Mouse (Mus musculus): ENCODE data around the gene Cacng1.

Cacng1 gene

GRCm38 (mm10) chr11:107716332-107716938, at the start of gene Cacng1:
Gene Cacng1, minus strand, starts transcription at chr11:107716522.
- no peak for DNase-seq (ENCODE audit: low read depth)

GRCm38 (mm10) chr11:107762688-107763460, 46.6 kb upstream of the Cacng1 start:
- no peak for DNase-seq (ENCODE audit: low read depth)

- DNase-seq (ENCODE audit: low read depth) = no peak
Observed at GRCm38 (mm10) chr11:107761790-107762500, 45.6 kb upstream of the Cacng1 start.

- DNase-seq (ENCODE audit: low read depth) = no peak
Observed at GRCm38 (mm10) chr11:107760001-107760400, 43.7 kb upstream of the Cacng1 start.

GRCm38 (mm10) chr11:107759516-107759915, 43.2 kb upstream of the Cacng1 start:
- DNase-seq (ENCODE audit: low read depth) = no peak

DNA sequence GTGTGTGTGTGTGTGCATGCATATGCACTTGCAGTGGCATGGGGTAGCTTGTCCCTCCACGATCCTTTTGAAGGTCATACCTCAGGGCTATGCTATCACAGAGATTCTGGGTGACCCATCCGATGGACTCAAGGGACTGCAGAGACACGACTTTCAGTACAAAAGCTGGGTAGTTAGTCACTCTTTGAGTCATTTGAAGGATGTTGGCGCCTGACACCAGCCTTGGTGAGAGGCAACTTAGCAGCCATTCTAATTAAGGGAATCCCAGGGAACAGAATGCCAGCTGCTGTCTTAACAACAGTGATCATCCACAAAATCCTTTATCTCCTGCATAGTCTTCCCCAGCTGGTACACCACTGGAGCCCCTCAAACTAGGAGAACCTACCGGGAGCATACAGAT, 32.8 kb upstream of the Cacng1 start:
- no peak for DNase-seq (ENCODE audit: low read depth)

- DNase-seq (ENCODE audit: low read depth) = no peak
Observed at GRCm38 (mm10) chr11:107748243-107749035, 32.1 kb upstream of the Cacng1 start.

GRCm38 (mm10) chr11:107743100-107743499, 26.8 kb upstream of the Cacng1 start:
- DNase-seq (ENCODE audit: low read depth) = no peak

GRCm38 (mm10) chr11:107738418-107739099, 22.2 kb upstream of the Cacng1 start:
- no peak for DNase-seq (ENCODE audit: low read depth)

DNA sequence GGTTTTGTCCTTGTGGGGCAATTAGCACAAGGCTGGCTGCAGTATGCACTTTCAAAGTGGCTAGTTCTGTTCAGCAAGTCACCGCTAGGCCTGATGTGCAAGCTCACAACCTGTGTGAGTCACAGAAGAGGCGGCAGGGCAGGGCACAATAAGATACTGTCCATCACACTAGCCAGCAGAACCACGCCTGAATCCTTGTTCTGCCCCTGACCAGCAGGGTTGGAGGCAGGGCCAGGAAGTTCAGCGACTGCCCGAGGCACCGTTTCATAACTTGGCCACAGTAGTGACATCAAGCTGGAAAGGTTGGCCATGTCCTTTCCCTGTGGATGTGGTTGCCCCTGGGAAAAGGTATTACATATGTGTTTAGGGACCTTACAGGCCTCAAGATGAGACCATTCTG, 21.6 kb upstream of the Cacng1 start:
- DNase-seq (ENCODE audit: low read depth) = no peak

DNA sequence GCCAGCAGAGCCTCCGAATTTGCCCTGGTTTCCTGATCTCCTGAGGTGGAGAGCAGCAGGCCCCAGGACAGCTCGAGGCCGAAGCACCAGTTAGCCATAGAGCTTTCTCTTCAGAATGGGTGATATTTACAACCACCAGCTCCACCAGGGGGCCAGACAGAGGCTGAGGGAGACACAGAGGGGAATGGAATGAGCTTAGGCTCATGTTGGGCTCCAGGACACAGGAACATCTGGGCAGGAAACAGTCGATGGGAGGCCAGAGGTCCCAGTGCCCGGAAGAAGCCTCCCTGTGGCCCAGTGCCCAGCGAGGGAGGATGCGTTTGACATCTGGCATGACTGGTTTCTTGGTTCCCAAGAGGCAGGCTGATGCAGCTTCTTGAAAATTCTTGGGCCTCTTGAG, 17.8 kb upstream of the Cacng1 start:
- DNase-seq (ENCODE audit: low read depth) = no peak

DNA sequence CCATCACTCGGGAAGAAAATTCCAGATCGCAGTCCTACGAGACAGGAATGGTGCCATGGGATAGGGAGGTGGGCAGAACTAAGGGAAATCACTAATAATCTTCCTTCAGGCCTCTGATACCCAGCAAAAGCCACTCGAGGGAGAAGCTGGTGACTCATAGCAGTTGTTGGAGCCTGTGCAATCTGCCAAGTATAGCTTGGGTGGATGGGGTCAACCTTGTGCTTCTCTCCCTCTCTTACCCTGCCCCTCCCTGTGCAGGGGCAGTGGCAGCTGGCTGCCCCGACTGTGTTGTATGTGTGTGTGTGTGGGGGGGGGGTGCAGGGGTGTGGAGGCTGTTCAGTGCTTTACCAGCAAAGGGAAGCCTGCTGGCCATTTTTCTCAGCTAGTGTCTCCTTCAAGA, 15.2 kb upstream of the Cacng1 start:
- no peak for DNase-seq (ENCODE audit: low read depth)

- no peak for DNase-seq (ENCODE audit: low read depth)
Observed at GRCm38 (mm10) chr11:107730940-107731339, 14.6 kb upstream of the Cacng1 start.

DNA sequence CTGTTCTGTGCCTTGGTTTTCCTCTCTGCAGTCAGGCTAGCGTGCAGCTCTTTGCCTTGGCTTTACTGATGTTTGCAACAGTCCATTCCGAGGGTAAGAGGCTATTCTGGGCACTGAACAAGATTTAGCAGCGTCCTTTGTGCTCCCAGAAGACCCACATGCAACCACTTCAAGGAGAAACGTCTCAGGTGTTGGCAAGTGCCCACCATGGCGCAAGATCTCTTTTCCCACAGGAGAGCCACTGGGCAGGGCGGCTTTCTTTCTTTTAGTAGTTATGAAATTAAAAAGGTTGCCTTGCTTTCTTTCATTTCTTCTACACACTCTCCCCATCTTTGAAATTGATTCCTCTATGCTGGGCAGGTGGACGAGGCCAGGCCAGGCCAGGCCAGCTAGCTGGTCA, 12.8 kb upstream of the Cacng1 start:
- DNase-seq (ENCODE audit: low read depth) = no peak

GRCm38 (mm10) chr11:107728073-107728863, 11.9 kb upstream of the Cacng1 start:
- DNase-seq (ENCODE audit: low read depth) = no peak

- no peak for DNase-seq (ENCODE audit: low read depth)
Observed at GRCm38 (mm10) chr11:107724603-107725002, 8.3 kb upstream of the Cacng1 start.

DNA sequence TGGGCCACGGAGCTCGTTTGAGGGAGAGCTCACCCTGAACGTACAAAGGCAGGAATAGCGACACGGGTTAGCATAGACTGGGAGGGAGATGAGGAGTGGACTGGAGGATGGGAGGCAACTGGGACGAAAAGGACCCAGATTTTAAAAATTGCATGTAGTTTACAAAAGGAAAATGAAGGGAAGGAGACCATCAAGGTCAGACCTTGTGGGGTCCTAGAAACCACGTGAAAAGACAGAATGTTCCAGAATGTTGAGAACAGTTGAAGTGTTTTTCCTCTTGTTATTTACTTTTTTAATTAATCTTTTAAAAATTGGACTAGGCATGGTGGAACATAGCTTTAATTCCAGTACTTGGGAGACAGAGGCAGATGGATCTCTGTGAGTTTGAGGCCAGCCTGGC, 4.7 kb upstream of the Cacng1 start:
- no peak for DNase-seq (ENCODE audit: low read depth)

DNA sequence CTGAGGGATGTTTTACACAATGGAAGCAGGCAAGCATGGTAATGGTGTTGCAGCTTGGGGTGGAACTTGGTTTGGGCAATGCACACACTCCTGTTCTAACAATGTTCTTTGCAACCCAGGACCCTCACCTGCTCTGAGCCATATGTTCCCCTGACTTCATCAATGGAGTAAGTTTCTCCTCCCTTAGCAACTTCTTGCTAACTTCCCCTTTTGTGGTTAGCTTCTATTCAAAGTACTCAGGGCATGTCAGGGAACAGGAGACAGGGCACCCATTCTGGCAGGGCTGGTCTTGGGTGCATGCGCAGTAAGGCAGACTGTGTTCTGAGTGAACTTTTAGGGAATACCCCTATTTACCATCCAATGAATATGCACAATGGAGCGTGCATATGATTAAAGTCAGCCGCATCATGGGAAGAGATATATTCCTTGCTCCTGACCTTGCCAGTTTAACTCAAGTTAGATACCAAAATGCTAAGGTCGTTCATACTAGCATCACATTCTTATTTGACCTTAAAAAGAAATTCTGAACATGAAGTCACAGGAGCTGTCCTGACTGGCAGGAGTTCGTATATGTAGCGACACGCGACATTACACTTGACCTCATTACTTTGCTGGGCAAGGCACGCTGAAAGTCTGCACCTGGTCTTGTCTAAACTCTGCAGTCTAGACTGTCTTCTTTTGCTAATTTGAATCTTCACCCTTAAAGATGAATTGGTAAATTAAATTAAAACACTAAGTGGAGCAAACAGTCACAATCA, 4.1 kb upstream of the Cacng1 start:
- no peak for DNase-seq (ENCODE audit: low read depth)

- no peak for DNase-seq (ENCODE audit: low read depth)
Observed at GRCm38 (mm10) chr11:107714368-107714767, 2.0 kb downstream of the Cacng1 start.

DNA sequence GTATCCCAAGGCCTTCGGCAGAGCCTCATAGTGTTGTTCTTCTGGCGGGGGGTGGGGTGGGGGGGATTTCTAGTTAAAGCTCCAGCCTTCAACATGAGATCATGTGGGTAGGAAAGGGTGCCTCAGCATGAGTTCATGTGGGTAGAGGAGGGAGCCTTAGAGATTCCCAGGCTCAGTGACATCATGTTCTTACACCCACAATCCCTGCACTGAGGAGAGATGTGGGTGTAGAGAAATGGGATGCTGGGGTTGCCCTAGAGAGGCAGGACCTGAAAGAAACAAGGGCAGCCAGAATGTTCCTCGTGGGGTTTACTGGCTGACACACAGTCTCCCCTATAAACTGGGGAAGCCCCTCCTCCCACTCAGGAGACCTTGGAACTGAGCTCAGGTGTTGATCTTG, 5.9 kb downstream of the Cacng1 start:
- no peak for DNase-seq (ENCODE audit: low read depth)
